Mouse (Mus musculus) myocyte (in vitro differentiated cells): ENCODE data around the gene Gtf2h4. TPM values are rescaled to one million over a fixed set of nuclear protein-coding genes. Genes with fewer than 3 reads are reported as not detected.

Experiments used
- H3K27me3 ChIP-seq: one replicate; pipeline ENCODE4 v1.6.1; 2011; ENCODE audit not compliant: control insufficient read depth, insufficient read depth, insufficient read length
- H3K36me3 ChIP-seq: one replicate; pipeline ENCODE4 v1.6.1; 2011; ENCODE audit not compliant: control insufficient read depth, insufficient read depth
- H3K4me2 ChIP-seq: one replicate; pipeline ENCODE4 v1.6.1; 2011; ENCODE audit warnings: low read depth, control low read depth
- H3K4me3 ChIP-seq: one replicate; pipeline ENCODE4 v1.5.1; 2011; ENCODE audit warnings: mild to moderate bottlenecking, control low read depth, moderate library complexity
- H3K79me2 ChIP-seq: one replicate; pipeline ENCODE4 v1.6.1; 2011; ENCODE audit not compliant: control insufficient read depth, insufficient read depth
- H3ac ChIP-seq: one replicate; pipeline ENCODE4 v1.6.1; 2011; ENCODE audit not compliant: control insufficient read depth, insufficient read length
- CEBPB ChIP-seq: IDR thresholded peaks from 2 replicates; pipeline ENCODE4 v1.6.1; 2011; ENCODE audit warnings: mild to moderate bottlenecking, moderate library complexity; ENCODE audit not compliant: poor library complexity, insufficient read depth, severe bottlenecking
- E2F4 ChIP-seq: IDR thresholded peaks from one replicate; pipeline ENCODE4 v1.6.1; 2011; ENCODE audit warnings: mild to moderate bottlenecking, control low read depth, moderate library complexity; ENCODE audit not compliant: insufficient read depth
- MAX ChIP-seq: IDR thresholded peaks from one replicate; pipeline ENCODE4 v1.6.1; 2011; ENCODE audit warnings: low read depth, mild to moderate bottlenecking, control low read depth
- MYOD1 ChIP-seq, 3 experiments: IDR thresholded peaks; one replicate each; pipeline ENCODE4 v1.6.1; 2011; ENCODE audit warnings: control low read depth in 2 of 3, low read depth in 2 of 3, mild to moderate bottlenecking in 2 of 3, moderate library complexity in 1 of 3; ENCODE audit not compliant: insufficient read length in 2 of 3, control insufficient read depth in 1 of 3
- MYOG ChIP-seq, 3 experiments: IDR thresholded peaks; one replicate each; pipeline ENCODE4 v1.6.1; 2011; ENCODE audit warnings: control low read depth in 2 of 3, low read depth in 2 of 3, mild to moderate bottlenecking in 2 of 3; ENCODE audit not compliant: insufficient read length in 2 of 3, control insufficient read depth in 1 of 3, insufficient read depth in 1 of 3
- POLR2A ChIP-seq: IDR thresholded peaks from one replicate; pipeline ENCODE4 v1.6.1; 2011; ENCODE audit warnings: low read depth, mild to moderate bottlenecking, control low read depth, moderate library complexity; ENCODE audit not compliant: insufficient read length
- POLR2AphosphoS2 ChIP-seq: IDR thresholded peaks from one replicate; pipeline ENCODE4 v1.6.1; 2011; ENCODE audit warnings: low read depth, control low read depth; ENCODE audit not compliant: insufficient read length
- REST ChIP-seq: IDR thresholded peaks from one replicate; pipeline ENCODE4 v1.6.1; 2011; ENCODE audit warnings: mild to moderate bottlenecking, control low read depth, moderate library complexity; ENCODE audit not compliant: insufficient read depth, insufficient read length
- SRF ChIP-seq: IDR thresholded peaks from one replicate; pipeline ENCODE4 v1.6.1; 2011; ENCODE audit warnings: low read depth; ENCODE audit not compliant: control insufficient read depth, insufficient read length
- TCF12 ChIP-seq: IDR thresholded peaks from one replicate; pipeline ENCODE4 v1.6.1; 2011; ENCODE audit warnings: mild to moderate bottlenecking, control low read depth; ENCODE audit not compliant: poor library complexity, insufficient read depth, severe bottlenecking
- TCF3 ChIP-seq: IDR thresholded peaks from one replicate; pipeline ENCODE4 v1.6.1; 2011; ENCODE audit warnings: low read depth, control low read depth; ENCODE audit not compliant: insufficient read length
- USF1 ChIP-seq: IDR thresholded peaks from one replicate; pipeline ENCODE4 v1.6.1; 2011; ENCODE audit warnings: low read depth, mild to moderate bottlenecking, control low read depth, moderate library complexity
- polyA plus RNA-seq: library from polyadenylated mRNA; unstranded; fragments of >200 nt; fragmentation: generic; extraction: Trizol; gene quantifications from one replicate; pipeline ENCODE4 v1.2.1, GENCODE M21; 2012; ENCODE audit warnings: missing spikeins

Gtf2h4 gene
- polyA plus RNA-seq, 1 experiment: 27.4 TPM

DNA sequence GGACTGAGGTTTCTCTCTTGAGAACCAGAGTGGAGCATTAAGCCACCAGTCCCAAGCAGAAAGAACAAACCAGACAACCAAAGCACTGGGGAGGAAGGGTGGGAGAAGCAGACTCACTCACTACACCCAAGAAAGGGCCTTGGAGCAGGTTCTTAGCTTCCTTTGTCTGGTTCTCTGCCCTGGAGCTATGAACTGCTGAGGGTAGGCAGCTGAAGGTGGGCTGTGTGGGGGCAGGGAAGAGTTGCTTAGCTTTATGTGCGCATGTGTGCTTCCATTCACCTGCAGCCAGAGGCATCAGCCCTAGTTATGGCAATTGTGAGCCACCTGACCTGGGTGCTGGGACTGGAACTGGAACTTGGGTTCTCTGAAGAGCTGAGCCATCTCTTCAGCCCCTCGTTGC lies 20.5 kb downstream of the Gtf2h4 start:
- Histone ChIP-seq H3K4me2 (no peak overlapping the region), H3K27me3 (peaks cover 12% of the 10 kb centered on the region), H3K36me3 (no peaks in the 10 kb centered on the region), H3ac (no peak overlapping the region), H3K79me2 (no peaks in the 10 kb centered on the region), H3K4me3 (no peak overlapping the region)
- TF ChIP-seq TCF12: no peak
- no peak for TF ChIP-seq REST
- TF ChIP-seq SRF: no peak
- TF ChIP-seq MAX: no peak
- no peak for TF ChIP-seq MYOG (IDR thresholded peaks at IDR 0.05; ENCODE audit: control insufficient read depth in 1 of 3, insufficient read depth in 1 of 3, insufficient read length in 2 of 3, low read depth in 2 of 3)
- no peak for TF ChIP-seq TCF3
- no peak for TF ChIP-seq POLR2AphosphoS2
- no peak for TF ChIP-seq USF1
- no peak for TF ChIP-seq MYOD1 (IDR thresholded peaks at IDR 0.05; ENCODE audit: control insufficient read depth in 1 of 3, insufficient read length in 2 of 3, low read depth in 2 of 3)
- no peak for TF ChIP-seq POLR2A
- TF ChIP-seq E2F4: no peak
- no peak for TF ChIP-seq CEBPB

DNA sequence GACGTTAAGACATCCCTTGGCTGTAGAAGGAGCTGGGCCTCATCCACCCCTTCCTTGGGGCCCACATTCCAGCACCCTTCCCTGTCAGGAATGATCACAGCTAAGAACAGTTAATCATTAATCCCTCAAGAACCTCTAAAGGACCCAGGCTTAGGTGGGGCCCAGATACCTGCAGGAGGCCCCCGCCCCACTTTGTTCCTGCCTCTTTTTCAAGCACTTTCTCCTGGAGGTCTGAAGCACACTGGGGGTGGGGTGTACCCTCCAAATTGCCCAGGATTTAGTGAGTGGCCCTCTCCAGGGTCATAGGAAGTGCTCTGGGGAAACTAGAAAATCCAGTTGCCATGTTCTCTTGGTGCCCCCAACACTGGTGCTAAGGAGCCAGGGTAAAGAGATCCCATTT lies 24.1 kb downstream of the Gtf2h4 start:
- no peak overlapping the region for H3ac ChIP-seq
- peaks cover 22% of the 10 kb centered on the region for H3K27me3 ChIP-seq
- H3K4me2 ChIP-seq: no peak overlapping the region
- H3K4me3 ChIP-seq: no peak overlapping the region
- TF ChIP-seq POLR2AphosphoS2: no peak
- H3K79me2 ChIP-seq: no peaks in the 10 kb centered on the region
- no peaks in the 10 kb centered on the region for H3K36me3 ChIP-seq

- H3K4me3 ChIP-seq: no peak within 1 kb of the TSS
Observed at GRCm38 (mm10) chr17:35643609-35644236, 29.8 kb downstream of the Gtf2h4 start, which contains the start of gene Mucl3. Mucl3 (minus strand) TSS chr17:35643695.

DNA sequence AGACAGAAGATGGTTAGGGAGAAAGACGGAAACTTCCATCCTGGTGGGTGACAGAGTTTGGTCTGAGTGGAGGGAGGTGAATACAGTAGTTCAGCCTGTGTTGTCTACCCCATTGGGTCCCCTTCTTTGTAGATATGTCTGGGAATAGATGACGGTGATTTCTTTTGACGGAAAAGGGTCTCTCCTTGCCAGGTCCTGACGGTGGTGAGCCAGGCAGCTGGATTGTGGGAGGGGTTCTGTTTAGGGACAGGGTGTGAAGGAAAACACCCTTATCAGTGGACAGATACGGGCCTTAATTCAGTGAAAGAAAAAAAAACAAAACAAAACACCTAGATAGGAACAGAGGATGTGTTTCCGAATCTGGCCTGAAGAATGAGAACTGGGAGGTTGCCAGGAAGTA lies 34.2 kb downstream of the Gtf2h4 start:
- Histone ChIP-seq H3ac (no peak overlapping the region), H3K4me3 (no peak overlapping the region), H3K4me2 (no peak overlapping the region), H3K79me2 (no peaks in the 10 kb centered on the region), H3K36me3 (no peaks in the 10 kb centered on the region), H3K27me3 (peaks cover 15% of the 10 kb centered on the region)
- no peak for TF ChIP-seq E2F4
- TF ChIP-seq POLR2A: no peak
- no peak for TF ChIP-seq TCF12
- no peak for TF ChIP-seq REST
- TF ChIP-seq MYOD1 (IDR thresholded peaks at IDR 0.05; ENCODE audit: control insufficient read depth in 1 of 3, insufficient read length in 2 of 3, low read depth in 2 of 3): no peak
- no peak for TF ChIP-seq TCF3
- TF ChIP-seq MAX: no peak
- TF ChIP-seq USF1: no peak
- TF ChIP-seq POLR2AphosphoS2: no peak
- TF ChIP-seq CEBPB: no peak
- TF ChIP-seq MYOG (IDR thresholded peaks at IDR 0.05; ENCODE audit: control insufficient read depth in 1 of 3, insufficient read depth in 1 of 3, insufficient read length in 2 of 3, low read depth in 2 of 3): no peak

More at GRCm38 (mm10) chr17:35643609-35644236, 29.8 kb downstream of the Gtf2h4 start, which contains the start of gene Mucl3:
- TF ChIP-seq POLR2A: no peak
- Histone ChIP-seq H3K4me2 (no peak within 1 kb of the TSS), H3K36me3 (no peaks in the 10 kb centered on the region), H3K27me3 (peaks cover 24% of the 10 kb centered on the region), H3ac (no peak within 1 kb of the TSS), H3K79me2 (no peaks in the 10 kb centered on the region)

DNA sequence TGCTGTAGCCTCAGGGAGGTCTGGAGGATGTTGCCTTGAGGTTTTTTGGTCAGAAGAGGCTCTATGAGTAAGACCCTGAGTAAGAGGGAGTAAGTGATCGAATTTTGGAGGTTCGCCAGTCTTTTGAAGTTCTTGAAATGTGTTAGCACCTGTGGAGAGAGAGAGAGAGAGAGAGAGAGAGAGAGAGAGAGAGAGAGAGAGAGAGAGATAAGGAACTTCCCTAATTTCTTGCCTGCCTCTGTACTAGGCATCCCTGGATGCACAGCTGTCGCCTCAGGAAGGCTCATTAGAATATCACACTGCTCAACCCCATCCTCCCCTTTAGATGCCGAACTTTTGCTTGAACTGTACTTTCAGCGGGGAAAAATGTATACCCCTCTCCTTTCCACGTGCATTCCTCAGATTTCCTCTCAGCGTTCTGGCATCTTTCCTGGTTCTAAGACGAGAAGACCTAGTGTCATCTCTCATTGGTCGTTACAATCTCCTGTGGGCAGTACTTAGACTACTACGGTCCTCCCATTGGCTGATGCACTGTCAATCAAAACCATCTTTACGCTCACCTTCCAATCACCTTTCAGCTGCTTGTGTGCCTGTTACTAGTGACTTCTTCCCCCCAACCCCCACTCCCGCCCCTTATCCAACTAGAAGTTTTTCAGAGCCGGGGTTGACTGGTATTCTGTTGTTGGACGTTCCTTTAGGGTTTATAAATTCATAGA lies 34.9 kb downstream of the Gtf2h4 start:
- H3K27me3 ChIP-seq: peaks cover 9% of the 10 kb centered on the region
- H3ac ChIP-seq: no peak overlapping the region
- H3K79me2 ChIP-seq: no peaks in the 10 kb centered on the region
- no peak overlapping the region for H3K4me3 ChIP-seq
- H3K36me3 ChIP-seq: no peaks in the 10 kb centered on the region
- TF ChIP-seq POLR2A (no peak), MYOD1 (IDR thresholded peaks at IDR 0.05; ENCODE audit: control insufficient read depth in 1 of 3, insufficient read length in 2 of 3, low read depth in 2 of 3) (no peak), CEBPB (no peak), MAX (no peak), TCF3 (no peak), MYOG (IDR thresholded peaks at IDR 0.05; ENCODE audit: control insufficient read depth in 1 of 3, insufficient read depth in 1 of 3, insufficient read length in 2 of 3, low read depth in 2 of 3) (no peak), REST (no peak), USF1 (no peak)
- H3K4me2 ChIP-seq: peak overlapping the region; percentile 8
